Mouse (Mus musculus) ES-E14 (cell line): ENCODE measurements around the gene Sirt3. TPM values are rescaled to one million over a fixed set of nuclear protein-coding genes. Genes with fewer than 3 reads are reported as not detected.

Experiments used
- DNase-seq: peaks from one replicate; pipeline ENCODE4 v3.0.0-alpha.2; 2013; ENCODE audit warnings: low read depth, low spot score
- H3K27ac ChIP-seq: 2 replicates; pipeline ENCODE4 v1.5.1; 2012; ENCODE audit warnings: low read depth, mild to moderate bottlenecking, low read length, moderate library complexity, mixed read lengths; ENCODE audit not compliant: poor library complexity, insufficient read depth, severe bottlenecking
- H3K36me3 ChIP-seq: 2 replicates; pipeline ENCODE4 v1.6.1; 2012; ENCODE audit warnings: mild to moderate bottlenecking, low read length, moderate library complexity, mixed read lengths; ENCODE audit not compliant: control insufficient read depth, poor library complexity, insufficient read depth, severe bottlenecking
- H3K4me1 ChIP-seq, 2 experiments: fragments of 150-350 bp in 1 of 2; sonication (generic) in 1 of 2; 2 replicates each; pipeline ENCODE4 v1.6.1; 2012; ENCODE audit warnings: low read length in 2 of 2, mild to moderate bottlenecking in 1 of 2, mixed read lengths in 1 of 2; ENCODE audit not compliant: control insufficient read depth in 2 of 2, insufficient read depth in 2 of 2, poor library complexity in 1 of 2
- H3K4me3 ChIP-seq, 2 experiments: fragments of 150-350 bp in 1 of 2; sonication (generic) in 1 of 2; 2 replicates each; pipeline ENCODE4 v1.5.1; 2012; ENCODE audit warnings: low read length in 2 of 2, low read depth in 1 of 2, mild to moderate bottlenecking in 1 of 2, mixed read lengths in 1 of 2; ENCODE audit not compliant: insufficient read depth in 1 of 2, poor library complexity in 1 of 2, severe bottlenecking in 1 of 2
- H3K9ac ChIP-seq: 2 replicates; pipeline ENCODE4 v1.6.1; 2012; ENCODE audit warnings: low read depth, mild to moderate bottlenecking, low read length, mixed read lengths; ENCODE audit not compliant: poor library complexity, insufficient read depth, severe bottlenecking
- H3K9me3 ChIP-seq: fragments of 150-350 bp; sonication (generic); 2 replicates; pipeline ENCODE4 v1.6.1; 2012; ENCODE audit warnings: low read depth, mild to moderate bottlenecking, low read length; ENCODE audit not compliant: control insufficient read depth, insufficient read depth
- CHD2 ChIP-seq: IDR thresholded peaks from 2 replicates; pipeline ENCODE4 v1.6.1; 2014; ENCODE audit warnings: mild to moderate bottlenecking, low read depth, low read length, inconsistent platforms
- HCFC1 ChIP-seq: IDR thresholded peaks from 2 replicates; pipeline ENCODE4 v1.6.1; 2012; ENCODE audit warnings: low read length, inconsistent platforms, borderline replicate concordance; ENCODE audit not compliant: insufficient read depth
- MAFK ChIP-seq: IDR thresholded peaks from 2 replicates; pipeline ENCODE4 v1.6.1; 2014; ENCODE audit warnings: mild to moderate bottlenecking, low read depth, low read length, inconsistent platforms; ENCODE audit not compliant: insufficient read depth
- ZC3H11A ChIP-seq: IDR thresholded peaks from 2 replicates; pipeline ENCODE4 v1.6.1; 2012; ENCODE audit warnings: low read depth, mild to moderate bottlenecking, inconsistent platforms, low read length, borderline replicate concordance
- ZNF384 ChIP-seq: IDR thresholded peaks from 2 replicates; pipeline ENCODE4 v1.6.1; 2012; ENCODE audit warnings: low read depth, low read length, inconsistent platforms
- in situ Hi-C, 2 experiments: fragments of 600-800 bp; cut with MboI; formaldehyde crosslinking; loops; one replicate each; pipeline ENCODE4 v1.15.1; 2025; ENCODE audit warnings: low sequenced_read_pairs in 2 of 2, inconsistent platforms in 1 of 2; ENCODE audit not compliant: unreplicated experiment in 2 of 2
- total RNA-seq: library from RNA; depleted of rRNA; stranded (reverse); fragments of 300-350 nt; gene quantifications from 2 replicates; pipeline ENCODE4 v1.2.3, GENCODE M21; 2012

Gene Sirt3
- total RNA-seq, 1 experiment = 18.2 TPM

DNA sequence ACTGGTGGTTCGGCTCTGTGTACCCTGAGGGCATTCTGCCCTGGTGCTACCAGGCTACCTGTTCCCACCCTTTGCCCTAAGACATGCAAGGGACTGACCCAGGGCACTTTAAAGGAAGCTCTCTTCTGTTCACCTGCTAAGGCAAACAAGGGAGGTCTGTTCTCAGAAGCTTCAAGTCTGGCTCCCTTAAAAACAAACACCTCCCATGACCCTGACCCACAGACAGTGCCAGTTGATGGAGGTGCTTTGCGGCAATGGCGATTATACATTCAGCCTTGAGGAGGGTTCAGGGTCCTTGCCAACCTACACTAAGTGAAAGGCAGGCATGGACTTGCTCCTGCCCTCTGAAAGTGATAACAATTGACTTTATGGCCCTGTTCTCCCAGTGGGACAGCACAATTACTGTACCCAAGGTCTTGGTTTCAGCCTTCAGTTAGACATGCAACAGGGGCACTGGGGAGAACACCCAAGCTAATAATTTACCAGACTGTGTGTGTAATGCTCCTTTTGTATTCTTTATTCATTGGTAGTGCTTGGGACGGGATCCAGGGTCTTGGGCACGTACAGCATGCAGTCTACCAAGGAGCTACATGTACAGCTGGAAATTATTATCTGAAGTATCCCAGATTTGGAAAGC is 30.9 kb upstream of the Sirt3 start:
- DNase-seq = no peak
- no peak overlapping the region for H3K27ac ChIP-seq
- H3K9ac ChIP-seq = no peak overlapping the region
- H3K4me3 ChIP-seq = no peak overlapping the region
- no peaks in the 10 kb centered on the region for H3K9me3 ChIP-seq
- TF ChIP-seq ZNF384 = no peak
- no peak for TF ChIP-seq MAFK
- no peak for TF ChIP-seq ZC3H11A
- no peak for TF ChIP-seq CHD2
- TF ChIP-seq HCFC1 = no peak
- no peaks in the 10 kb centered on the region for H3K36me3 ChIP-seq
- in situ Hi-C loops = no loop called here
- peaks cover 2 to 7% of the 10 kb centered on the region in 2 experiments; a peak in 3 of 4 replicates for H3K4me1 ChIP-seq

GRCm38 (mm10) chr7:140912293-140912692 is 30.2 kb upstream of the Sirt3 start:
- Histone ChIP-seq H3K4me1 (peaks cover 2 to 7% of the 10 kb centered on the region in 2 experiments; a peak in 3 of 4 replicates), H3K9ac (no peak overlapping the region), H3K27ac (no peak overlapping the region), H3K9me3 (no peaks in the 10 kb centered on the region), H3K36me3 (no peaks in the 10 kb centered on the region), H3K4me3 (no peak overlapping the region)
- TF ChIP-seq ZNF384 (no peak), CHD2 (no peak), ZC3H11A (no peak), MAFK (no peak), HCFC1 (no peak)
- in situ Hi-C loops = no loop called here
- no peak for DNase-seq

DNA sequence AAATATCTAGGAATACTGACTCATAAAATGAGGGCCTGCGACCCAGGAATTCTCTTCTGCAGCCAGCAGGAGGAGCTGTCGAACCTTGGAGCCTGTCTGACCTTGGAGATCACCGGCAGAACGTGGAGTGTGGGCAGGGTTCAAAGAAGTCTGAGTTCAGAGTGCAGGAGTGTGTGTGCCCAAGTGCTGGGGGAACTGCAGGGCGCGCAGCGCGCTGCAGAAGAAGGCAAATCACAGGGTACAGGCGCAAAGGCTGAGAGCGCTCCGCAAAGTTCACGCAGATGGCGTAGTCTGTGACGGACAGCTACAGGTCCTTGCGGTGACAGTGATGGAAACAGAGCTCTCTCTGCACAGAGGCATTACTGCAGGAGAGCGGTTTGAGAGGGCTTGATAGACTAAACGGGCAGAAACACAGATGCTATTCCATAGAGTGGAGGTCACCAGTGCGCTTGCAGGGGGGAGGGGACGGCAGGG is 26.6 kb upstream of the Sirt3 start:
- Histone ChIP-seq H3K27ac (no peak overlapping the region), H3K9ac (no peak overlapping the region), H3K4me1 (peaks cover 2 to 10% of the 10 kb centered on the region in 2 experiments; a peak in 3 of 4 replicates), H3K36me3 (no peaks in the 10 kb centered on the region), H3K4me3 (peak overlapping the region; percentile 6 to 27; a peak in 3 of 4 replicates), H3K9me3 (no peaks in the 10 kb centered on the region)
- peak; percentile 90 for DNase-seq
- in situ Hi-C loops = no loop called here
- TF ChIP-seq ZC3H11A (peak; percentile 90), ZNF384 (no peak)

GRCm38 (mm10) chr7:140908181-140908580 is 26.1 kb upstream of the Sirt3 start:
- Histone ChIP-seq H3K9me3 (no peaks in the 10 kb centered on the region), H3K4me1 (peaks cover 2 to 10% of the 10 kb centered on the region in 2 experiments; a peak in 3 of 4 replicates), H3K36me3 (no peaks in the 10 kb centered on the region), H3K4me3 (no peak overlapping the region), H3K9ac (no peak overlapping the region), H3K27ac (no peak overlapping the region)
- in situ Hi-C loops = no loop called here
- TF ChIP-seq MAFK (no peak), ZC3H11A (no peak), HCFC1 (no peak), CHD2 (no peak), ZNF384 (no peak)
- DNase-seq = no peak

GRCm38 (mm10) chr7:140907697-140908096 is 25.6 kb upstream of the Sirt3 start:
- no peak overlapping the region for H3K9ac ChIP-seq
- H3K36me3 ChIP-seq = no peaks in the 10 kb centered on the region
- H3K9me3 ChIP-seq = no peaks in the 10 kb centered on the region
- peaks cover 2 to 14% of the 10 kb centered on the region in 2 experiments; a peak in 3 of 4 replicates for H3K4me1 ChIP-seq
- H3K27ac ChIP-seq = no peak overlapping the region
- TF ChIP-seq MAFK = no peak
- TF ChIP-seq ZC3H11A = no peak
- TF ChIP-seq CHD2 = no peak
- 0 out of 2 replicates have a peak, but pooled peaks have one; percentile 43 for TF ChIP-seq ZNF384
- TF ChIP-seq HCFC1 = no peak
- in situ Hi-C loops = no loop called here
- no peak overlapping the region for H3K4me3 ChIP-seq
- no peak for DNase-seq
